Comparison of ENCODE assay signal across 7 mouse cellular contexts in genomic region chr11:97439935-97440334, GRCm38 (mm10). TPM values are rescaled to one million over a fixed set of nuclear protein-coding genes. Genes with fewer than 3 reads are reported as not detected.
DNase-seq lines count a peak whose midpoint lies in the region; ATAC-seq lines count a peak whose summit lies in the region.

No protein-coding gene starts in this region.

- intact Hi-C loops in heart, postnatal 36 days (cut with DNase I): no loop called here

- WGBS in forebrain, embryonic 12.5 days: 7% methylated on average over 17 of the region's 37 CpGs
- WGBS in limb, embryonic 11.5 days: 2% methylated on average over 32 of the region's 37 CpGs
- 2% methylated on average over 37 of the region's 37 CpGs for WGBS in midbrain, embryonic 10.5 days

- no peaks in the 10 kb centered on the region for H3K36me3 ChIP-seq in forebrain, embryonic 12.5 days (replicated peaks)
- H3K36me3 ChIP-seq in limb, embryonic 11.5 days (ENCODE audit: control insufficient read depth, insufficient read depth, low read length): peaks cover 11% of the 10 kb centered on the region; the same call in 1 of the 2 replicates
- H3K36me3 ChIP-seq in midbrain, embryonic 10.5 days: no peaks in the 10 kb centered on the region

- peak; percentile 88 for DNase-seq in adrenal gland, postnatal 10 days
- DNase-seq in heart, postnatal 36 days: peak; percentile 83
- peak; percentile 65 for DNase-seq in limb, embryonic 11.5 days (ENCODE audit: low spot score)
- peak; percentile 32 for DNase-seq in midbrain, embryonic 10.5 days (ENCODE audit: low spot score)
- peak; percentile 72 for DNase-seq in testis, postnatal 14 days (ENCODE audit: low spot score)
- no peak for DNase-seq in right cerebral cortex, adult 18-20 months

- H3K9ac ChIP-seq in forebrain, embryonic 12.5 days: peak overlapping the region; percentile 40; the same call in 1 of the 2 replicates
- H3K9ac ChIP-seq in limb, embryonic 11.5 days (ENCODE audit: low read length): peak overlapping the region; percentile 68

- no peaks in the 10 kb centered on the region for H3K9me3 ChIP-seq in forebrain, embryonic 12.5 days
- H3K9me3 ChIP-seq in limb, embryonic 11.5 days (ENCODE audit: control insufficient read depth, low read length): no peaks in the 10 kb centered on the region
- no peaks in the 10 kb centered on the region for H3K9me3 ChIP-seq in midbrain, embryonic 10.5 days (replicated peaks)

- ATAC-seq in forebrain, embryonic 12.5 days (ENCODE audit: low FRiP score): no peak
- no peak; the same call in 1 of the 2 replicates for ATAC-seq in limb, embryonic 11.5 days (ENCODE audit: insufficient number of reproducible peaks, low FRiP score, low TSS enrichment, low read depth)

- H3K27me3 ChIP-seq in forebrain, embryonic 12.5 days: peaks cover 65% of the 10 kb centered on the region
- H3K27me3 ChIP-seq in limb, embryonic 11.5 days (ENCODE audit: control insufficient read depth, insufficient read depth, low read length): peaks cover 7% of the 10 kb centered on the region; the same call in 1 of the 2 replicates
- H3K27me3 ChIP-seq in midbrain, embryonic 10.5 days (ENCODE audit: low read depth, poor library complexity, severe bottlenecking): peaks cover 70% of the 10 kb centered on the region

- H3K4me1 ChIP-seq in forebrain, embryonic 12.5 days: peaks cover 39% of the 10 kb centered on the region
- H3K4me1 ChIP-seq in limb, embryonic 11.5 days (ENCODE audit: control insufficient read depth, insufficient read depth, low read length): peaks cover 60% of the 10 kb centered on the region
- H3K4me1 ChIP-seq in midbrain, embryonic 10.5 days: peaks cover 83% of the 10 kb centered on the region

- H3K4me2 ChIP-seq in forebrain, embryonic 12.5 days: peak overlapping the region; percentile 50
- peak overlapping the region; percentile 81 for H3K4me2 ChIP-seq in limb, embryonic 11.5 days (ENCODE audit: low read depth, severe bottlenecking)

- peak overlapping the region; percentile 42 for H3K4me3 ChIP-seq in forebrain, embryonic 12.5 days (replicated peaks)
- H3K4me3 ChIP-seq in limb, embryonic 11.5 days (ENCODE audit: low read depth, low read length): peak overlapping the region; percentile 48
- H3K4me3 ChIP-seq in midbrain, embryonic 10.5 days: peak overlapping the region; percentile 57

- peak overlapping the region; percentile 26; the same call in 1 of the 2 replicates for H3K27ac ChIP-seq in forebrain, embryonic 12.5 days
- H3K27ac ChIP-seq in limb, embryonic 11.5 days (replicated peaks; ENCODE audit: low read depth, low read length): peak overlapping the region; percentile 47; the same call in 1 of the 2 replicates
- peak overlapping the region; percentile 80 for H3K27ac ChIP-seq in midbrain, embryonic 10.5 days (replicated peaks)

RNA-seq across cellular contexts. Expression of gene Arhgap23, which starts 24.6 kb away (rescaled TPM):
- total RNA-seq in adrenal gland, postnatal 10 days (2021): 10 to 100 TPM; 30.9 to 32.3 TPM
- polyA plus RNA-seq in forebrain, embryonic 12.5 days (2016; fragmentation: Nextera tagmentation; extraction: Ambion mirVana): 4.2 and 5.1 TPM in 2 replicates
- 10 to 100 TPM; 16.0 to 18.0 TPM for total RNA-seq in heart, postnatal 36 days (2021)
- polyA plus RNA-seq in limb, embryonic 11.5 days (2014; fragmentation: Nextera tagmentation; extraction: Ambion mirVana): 3.8 and 4.2 TPM in 2 replicates
- 1.9 and 2.3 TPM in 2 replicates for polyA plus RNA-seq in midbrain, embryonic 10.5 days (2016; fragmentation: Nextera tagmentation; extraction: Ambion mirVana)

Comparison
In these comparisons a context has a peak if more than half of its experiments do, and no peak if none do; other contexts are left out.
1. H3K27ac ChIP-seq: peak in every context shown above with its lines; median percentile 80 in midbrain, embryonic 10.5 days; 47 in limb, embryonic 11.5 days; 26 in forebrain, embryonic 12.5 days.